Mouse (Mus musculus) yolk sac, embryonic 10.5 days (tissue): ENCODE measurements around the gene Gm2431.
"Not testable (repeated sequence)": the region's sequence is repeated elsewhere in the genome, so short reads cannot be mapped to it uniquely, and the experiment has no call there.

Source experiments
- DNase-seq: peaks from one replicate; pipeline ENCODE4 v3.0.0-alpha.2; 2017; ENCODE audit warnings: low spot score

The Gm2431 gene

DNA sequence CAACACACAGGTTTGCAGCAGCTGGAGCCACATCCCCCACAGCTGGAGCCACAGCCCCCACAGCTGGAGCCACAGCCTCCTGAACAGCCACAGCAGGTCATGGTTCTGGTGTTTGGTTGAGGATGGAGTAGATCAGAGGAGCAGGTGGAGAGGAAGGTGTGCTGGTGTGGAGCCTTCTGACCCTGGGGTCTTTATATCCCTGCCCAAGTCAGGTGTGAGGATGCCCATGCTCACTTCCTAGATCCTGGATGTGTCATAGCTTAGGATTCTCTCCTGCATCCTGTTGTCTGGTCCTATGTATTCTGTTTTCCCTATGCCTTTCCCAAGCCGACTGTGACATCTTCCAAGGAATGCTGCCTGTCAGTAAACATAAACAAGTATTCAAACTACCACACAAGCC lies at the start of gene Gm2431:
Gene Gm2431 (minus strand): TSS at position 101 of the 400 bp plus-strand sequence.
- not testable (repeated sequence) for DNase-seq

DNA sequence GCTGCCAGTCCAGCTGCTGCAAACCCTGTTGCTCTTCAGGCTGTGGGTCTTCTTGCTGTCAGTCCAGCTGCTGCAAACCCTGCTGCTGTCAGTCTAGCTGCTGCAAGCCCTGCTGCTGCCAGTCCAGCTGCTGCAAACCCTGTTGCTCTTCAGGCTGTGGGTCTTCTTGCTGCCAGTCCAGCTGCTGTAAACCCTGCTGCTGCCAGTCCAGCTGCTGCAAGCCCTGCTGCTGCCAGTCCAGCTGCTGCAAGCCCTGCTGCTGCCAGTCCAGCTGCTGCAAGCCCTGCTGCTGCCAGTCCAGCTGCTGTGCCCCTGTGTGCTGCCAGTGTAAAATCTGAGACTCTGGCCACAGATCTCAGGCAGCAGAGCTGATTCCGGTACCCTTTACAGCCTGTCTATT lies 45.8 kb upstream of the Gm2431 start:
- not testable (repeated sequence) for DNase-seq

DNA sequence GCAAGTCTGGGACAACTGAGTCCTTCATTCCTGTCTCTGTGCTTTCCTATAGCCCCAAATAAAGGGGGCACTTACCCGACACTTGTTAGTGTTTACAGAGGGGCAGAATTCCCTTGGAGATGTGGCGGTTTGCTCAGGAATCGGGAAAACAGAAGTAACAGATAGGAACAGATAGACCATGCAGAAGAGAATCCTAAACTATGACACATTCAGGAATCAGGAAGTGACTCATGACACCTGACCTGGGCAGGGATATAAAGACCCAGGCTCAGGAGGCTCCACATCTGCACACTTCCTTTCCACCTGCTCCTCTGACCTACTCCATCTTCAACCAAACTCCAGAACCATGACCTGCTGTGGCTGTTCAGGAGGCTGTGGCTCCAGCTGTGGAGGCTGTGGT lies 45.1 kb upstream of the Gm2431 start, which contains the start of gene Krtap5-4:
Gene Krtap5-4 (plus strand): TSS at position 301 of the 400 bp plus-strand sequence.
- no peak for DNase-seq

DNA sequence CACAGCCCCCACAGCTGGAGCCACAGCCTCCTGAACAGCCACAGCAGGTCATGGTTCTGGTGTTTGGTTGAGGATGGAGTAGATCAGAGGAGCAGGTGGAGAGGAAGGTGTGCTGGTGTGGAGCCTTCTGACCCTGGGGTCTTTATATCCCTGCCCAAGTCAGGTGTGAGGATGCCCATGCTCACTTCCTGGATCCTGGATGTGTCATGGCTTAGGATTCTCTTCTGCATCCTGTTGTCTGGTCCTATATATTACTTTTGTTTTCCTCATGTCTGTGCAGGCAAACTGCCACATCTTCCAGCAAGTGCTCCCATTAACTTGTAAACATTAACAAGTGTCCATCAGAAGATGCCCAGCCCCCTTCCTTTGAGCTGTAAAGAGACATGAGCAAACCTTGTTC lies 38.9 kb upstream of the Gm2431 start, which contains the start of gene Krtap5-1:
Gene Krtap5-1 (minus strand): TSS at position 101 of the 400 bp plus-strand sequence.
- not testable (repeated sequence) for DNase-seq

DNA sequence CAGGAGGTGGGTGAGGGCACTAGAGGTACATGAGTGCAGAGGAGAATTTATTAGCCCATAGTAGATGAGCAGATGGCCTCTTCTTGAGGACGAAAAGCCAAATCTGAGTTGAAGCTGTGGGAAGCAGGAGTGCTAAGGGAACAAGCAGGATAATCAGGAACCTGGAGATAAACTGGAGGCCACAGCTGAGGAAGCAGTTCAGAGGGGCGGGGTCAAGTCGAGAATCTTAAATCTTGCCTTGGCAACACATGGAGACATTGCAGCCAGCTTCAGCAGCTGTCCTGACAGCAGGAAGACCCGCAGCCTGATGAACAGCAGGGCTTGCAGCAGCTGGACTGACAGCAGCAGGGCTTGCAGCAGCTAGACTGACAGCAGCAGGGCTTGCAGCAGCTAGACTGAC lies 38.0 kb upstream of the Gm2431 start:
- DNase-seq = not testable (repeated sequence)

DNA sequence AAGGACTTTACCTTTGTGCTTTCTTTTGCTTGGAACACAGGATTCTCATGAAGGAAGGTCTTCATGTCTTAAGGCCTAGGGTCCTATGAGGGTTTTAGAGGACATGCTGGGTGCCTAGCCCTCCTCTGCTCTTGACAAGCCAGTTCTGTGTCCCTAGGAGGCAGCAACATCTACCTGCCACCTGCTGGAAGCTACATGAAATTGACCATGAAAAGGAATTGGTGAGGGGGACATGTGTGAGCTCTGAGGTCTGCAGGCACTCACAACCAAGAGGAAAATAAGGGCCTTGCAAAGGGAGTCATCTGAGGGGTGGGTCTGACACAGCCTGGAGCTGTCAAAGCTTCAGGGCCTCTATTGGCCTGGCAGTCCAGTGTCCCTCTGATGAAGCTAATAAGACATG lies 37.3 kb upstream of the Gm2431 start:
- DNase-seq = no peak

DNA sequence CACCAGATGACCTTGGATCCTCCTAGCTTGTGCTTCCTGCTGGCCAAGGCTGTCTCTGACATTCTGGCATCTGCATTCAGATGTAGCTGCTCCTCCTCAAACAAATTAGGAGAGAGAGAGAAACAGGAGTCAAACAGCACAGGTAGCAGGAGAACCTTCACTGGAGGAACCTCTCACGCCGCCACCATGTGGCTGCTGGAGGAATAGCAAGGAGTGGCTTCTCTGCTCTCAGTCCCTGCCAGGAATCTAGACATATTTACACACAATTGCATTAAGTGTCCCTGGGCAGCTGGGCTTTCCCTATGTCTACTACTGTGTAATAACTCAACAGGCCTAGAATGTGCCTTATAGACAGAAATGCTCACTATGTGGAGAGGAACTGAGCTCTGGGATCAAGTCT lies 35.7 kb upstream of the Gm2431 start:
- DNase-seq = not testable (repeated sequence)

DNA sequence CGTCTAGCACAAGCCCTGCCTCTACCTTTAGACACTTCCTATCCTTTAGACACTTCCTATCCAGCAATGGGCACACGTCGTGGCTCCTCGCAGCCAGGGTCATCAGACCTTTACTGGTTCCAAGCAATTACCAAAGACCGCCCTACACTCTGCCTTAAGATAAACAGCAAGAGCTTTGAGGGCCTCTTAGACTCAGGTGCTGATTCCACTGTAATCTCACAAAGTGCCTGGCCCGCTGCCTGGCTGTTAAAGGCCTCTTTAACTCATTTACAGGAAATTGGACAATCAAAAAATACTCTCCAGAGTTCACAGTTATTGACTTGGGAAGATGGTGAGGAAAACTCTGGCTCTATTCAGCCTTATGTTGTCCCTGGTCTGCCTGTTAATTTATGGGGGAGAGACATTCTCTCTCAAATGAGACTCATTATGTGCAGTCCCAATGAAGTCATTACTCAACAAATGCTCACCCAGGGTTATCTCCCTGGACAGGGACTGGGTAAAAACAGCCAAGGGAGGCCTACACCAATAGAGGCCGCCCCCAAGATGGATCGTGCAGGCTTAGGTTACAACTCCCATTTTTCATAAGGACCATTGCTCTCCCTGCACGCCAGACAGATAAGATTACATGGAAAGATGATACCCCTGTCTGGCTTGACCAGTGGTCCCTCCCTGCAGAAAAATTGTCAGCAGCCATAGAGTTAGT lies 27.9 kb upstream of the Gm2431 start:
- DNase-seq = not testable (repeated sequence)

DNA sequence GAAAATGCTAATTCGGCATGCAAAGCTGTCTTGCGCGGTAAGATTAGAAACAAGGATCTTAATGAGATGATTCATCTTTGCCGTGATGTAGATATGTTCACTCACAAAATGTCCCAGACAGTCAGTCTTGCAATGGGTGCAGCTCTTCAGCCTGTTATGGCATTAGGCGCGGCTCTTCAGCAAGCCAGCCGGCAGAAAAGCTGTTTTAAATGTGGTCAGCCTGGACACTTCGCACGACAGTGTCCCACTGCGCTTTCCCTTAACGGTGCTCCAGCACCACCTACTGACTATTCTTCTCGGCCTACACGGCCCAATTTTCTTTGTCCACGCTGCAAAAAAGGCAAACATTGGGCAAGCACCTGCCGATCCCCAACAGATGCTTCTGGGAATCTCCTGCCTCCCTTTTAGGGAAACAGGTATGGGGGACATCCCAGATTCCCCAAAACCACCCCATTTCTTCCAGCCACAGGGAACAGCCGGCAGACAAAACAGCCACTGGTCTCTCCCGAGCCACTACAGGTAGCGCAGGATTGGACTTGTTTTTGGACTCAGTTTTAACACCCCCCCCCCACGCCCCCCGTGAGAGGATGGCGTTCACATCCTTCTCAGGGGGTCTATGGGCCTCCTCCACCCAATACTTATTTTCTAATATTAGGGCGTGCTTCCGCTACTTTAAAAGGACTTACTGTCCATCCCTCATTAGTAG lies 27.1 kb upstream of the Gm2431 start:
- DNase-seq = no peak

DNA sequence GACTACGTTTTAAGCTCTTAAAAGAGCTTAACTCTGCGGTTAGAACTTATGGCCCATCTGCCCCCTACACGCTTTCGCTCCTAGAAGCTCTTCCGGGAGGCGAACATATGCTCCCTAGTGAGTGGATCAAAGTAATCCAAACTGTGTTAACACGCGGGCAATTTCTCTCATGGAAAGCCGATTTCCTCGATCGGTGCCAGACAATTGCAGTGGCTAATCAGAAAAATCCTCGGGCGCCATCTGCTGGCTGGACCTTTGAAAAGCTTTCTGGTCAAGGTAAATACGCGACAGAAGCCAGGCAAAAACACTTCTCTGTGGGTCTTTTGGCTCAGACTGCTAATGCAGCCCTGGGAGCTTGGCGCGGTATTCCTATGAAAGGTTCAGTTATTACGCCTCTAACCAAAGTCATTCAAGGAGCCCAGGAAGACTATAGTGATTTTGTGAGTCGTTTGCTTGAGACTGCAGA lies 26.5 kb upstream of the Gm2431 start:
- peak; percentile 85 for DNase-seq

DNA sequence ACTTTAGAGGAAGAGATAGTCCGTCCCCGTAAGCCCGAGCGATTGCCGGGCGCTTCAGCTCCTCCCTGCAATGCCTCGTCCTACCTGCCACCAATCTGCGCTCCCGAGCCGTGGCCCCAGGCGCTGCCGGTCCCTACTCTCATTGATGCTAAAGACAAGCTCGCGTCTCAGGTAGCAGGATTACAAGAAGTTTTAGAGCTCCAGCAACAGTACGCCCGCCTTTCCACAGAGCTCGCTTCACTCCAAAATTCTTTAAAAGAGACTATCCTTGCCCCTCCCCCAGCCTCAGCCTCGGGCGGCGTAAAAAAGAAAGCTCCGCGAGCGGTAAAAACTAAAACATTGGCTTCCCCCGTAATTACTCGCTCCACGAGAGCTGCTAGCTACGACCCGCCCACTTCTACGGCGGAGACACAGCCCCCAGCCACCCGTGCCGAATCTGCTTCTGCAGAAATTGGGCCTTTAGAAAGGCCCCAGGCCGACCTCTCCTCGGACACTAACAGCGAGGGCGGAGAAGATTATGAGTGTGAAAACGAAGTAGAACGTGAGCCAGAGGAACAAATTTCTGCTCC lies 26.0 kb upstream of the Gm2431 start:
- peak; percentile 73 for DNase-seq

DNA sequence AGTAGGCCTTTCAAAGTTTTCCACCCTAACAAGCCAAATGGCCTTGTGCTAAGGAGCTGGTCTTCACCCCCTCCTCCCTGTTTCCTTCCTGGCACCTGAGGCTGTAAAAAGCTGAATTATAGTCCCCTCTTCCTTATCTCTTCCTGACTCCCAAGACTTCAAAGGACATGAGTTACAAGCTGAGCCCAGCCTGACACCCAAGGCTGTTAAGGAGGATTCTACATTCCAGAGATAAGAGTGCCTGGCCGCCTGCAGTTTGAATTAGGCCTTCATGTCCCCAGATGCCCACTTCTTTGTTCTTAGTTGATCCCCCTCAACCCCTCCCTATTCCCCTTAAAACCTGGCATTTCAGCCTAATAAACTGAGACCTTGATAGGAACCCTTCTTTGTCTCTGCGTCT lies 24.7 kb upstream of the Gm2431 start:
- not testable (repeated sequence) for DNase-seq

DNA sequence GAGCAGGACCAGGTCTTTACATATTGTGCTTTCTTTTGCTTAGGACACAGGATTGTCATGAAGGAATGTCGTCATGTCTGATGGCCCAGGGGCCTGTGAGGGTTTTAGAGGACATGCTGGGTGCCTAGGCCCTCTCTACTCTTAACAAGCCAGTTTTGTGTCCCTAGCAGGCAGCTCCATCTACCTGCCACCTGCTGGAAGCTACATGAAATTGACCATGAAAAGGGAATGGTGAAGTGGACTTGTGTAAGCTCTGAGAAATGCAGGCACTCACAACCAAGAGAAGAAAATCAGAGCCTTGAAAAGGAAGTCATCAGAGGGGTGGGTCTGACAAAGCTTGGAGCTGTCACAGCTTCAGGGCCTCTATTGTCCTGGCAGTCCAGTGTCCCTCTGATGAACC lies 21.1 kb upstream of the Gm2431 start:
- DNase-seq = not testable (repeated sequence)

DNA sequence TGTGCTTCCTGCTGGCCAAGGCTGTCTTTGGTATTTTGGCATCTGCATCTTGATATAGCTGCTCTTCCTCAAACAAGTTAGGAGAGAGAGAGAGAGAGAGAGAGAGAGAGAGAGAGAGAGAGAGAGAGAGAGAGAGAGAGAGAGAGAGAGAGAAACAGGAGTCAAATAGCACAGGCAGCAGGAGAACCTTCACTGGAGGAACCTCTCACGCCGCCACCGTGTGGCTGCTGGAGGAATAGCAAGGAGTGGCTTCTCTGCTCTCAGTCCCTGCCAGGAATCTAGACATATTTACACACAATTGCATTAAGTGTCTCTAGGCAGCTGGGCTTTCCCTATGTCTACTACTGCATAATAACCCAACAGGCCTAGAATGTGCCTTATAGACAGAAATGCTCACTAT lies 20.0 kb upstream of the Gm2431 start:
- not testable (repeated sequence) for DNase-seq

DNA sequence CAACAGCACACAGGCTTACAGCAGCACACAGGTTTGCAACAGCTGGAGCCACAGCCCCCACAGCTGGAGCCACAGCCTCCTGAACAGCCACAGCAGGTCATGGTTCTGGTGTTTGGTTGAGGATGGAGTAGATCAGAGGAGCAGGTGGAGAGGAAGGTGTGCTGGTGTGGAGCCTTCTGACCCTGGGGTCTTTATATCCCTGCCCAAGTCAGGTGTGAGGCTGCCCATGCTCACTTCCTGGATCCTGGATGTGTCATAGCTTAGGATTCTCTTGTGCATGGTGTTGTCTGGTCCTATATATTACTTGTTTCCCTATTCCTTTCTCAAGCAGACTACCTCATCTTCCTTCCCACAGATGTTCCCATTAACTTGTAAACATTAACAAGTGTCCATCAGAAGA lies 16.1 kb upstream of the Gm2431 start, which contains the start of gene Gm4559:
Gene Gm4559 (minus strand): TSS at position 101 of the 400 bp plus-strand sequence.
- DNase-seq = not testable (repeated sequence)

DNA sequence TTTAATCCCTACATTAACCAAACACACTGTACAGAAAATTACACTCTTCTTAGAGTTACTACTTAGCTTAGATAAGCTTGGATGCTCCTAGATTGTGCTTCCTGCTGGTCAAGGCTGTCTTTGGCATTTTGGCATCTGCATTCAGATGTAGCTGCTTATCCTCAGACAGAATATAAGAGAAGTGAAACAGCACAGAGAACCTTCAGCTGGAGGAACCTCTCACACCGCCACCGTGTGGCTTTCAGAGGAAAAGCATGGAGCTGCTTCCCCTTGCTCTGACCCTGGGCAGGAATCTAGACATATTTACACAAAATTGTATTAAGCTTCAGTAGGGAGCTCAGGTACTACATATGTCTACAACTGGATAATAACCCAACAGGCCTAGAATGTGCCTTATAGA lies 2.6 kb downstream of the Gm2431 start:
- DNase-seq = no peak

DNA sequence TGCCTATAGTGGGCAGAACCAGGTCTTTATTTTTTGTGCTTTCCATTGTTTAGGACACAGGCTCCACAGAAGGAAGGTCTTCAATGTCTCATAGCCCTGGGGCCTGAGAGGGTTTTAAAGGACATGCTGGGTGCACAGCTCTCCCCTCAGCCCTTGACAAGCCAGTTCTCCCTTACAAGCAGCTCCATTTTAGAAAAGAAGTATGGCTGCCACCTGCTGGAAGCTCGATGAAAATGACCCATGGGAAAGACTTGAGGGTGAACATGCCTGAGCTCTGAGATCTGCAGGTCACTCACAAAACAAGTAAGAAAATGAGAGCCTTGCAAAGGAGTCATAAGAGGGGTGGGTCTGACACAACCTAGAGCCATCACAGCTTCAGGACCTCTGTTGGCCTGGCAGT lies 8.3 kb downstream of the Gm2431 start:
- peak; percentile 14 for DNase-seq

DNA sequence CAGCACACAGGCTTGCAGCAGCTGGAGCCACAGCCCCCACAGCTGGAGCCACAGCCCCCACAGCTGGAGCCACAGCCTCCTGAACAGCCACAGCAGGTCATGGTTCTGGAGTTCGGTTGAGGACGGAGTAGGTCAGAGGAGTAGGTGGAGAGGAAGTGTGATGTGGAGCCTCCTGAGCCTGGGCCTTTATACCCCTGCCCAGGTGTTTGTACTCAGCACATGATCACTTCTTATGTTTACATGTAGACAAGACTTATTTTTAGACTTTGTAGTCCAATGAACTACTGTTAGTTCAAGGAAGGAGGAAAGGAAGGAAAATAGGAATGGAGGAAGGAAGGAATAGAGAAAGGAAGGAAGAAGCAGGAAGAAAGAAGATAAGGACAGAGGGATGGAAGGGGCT lies 17.2 kb downstream of the Gm2431 start, which contains the start of gene Gm40460:
Gene Gm40460 (minus strand): TSS at position 101 of the 400 bp plus-strand sequence.
- no peak for DNase-seq

DNA sequence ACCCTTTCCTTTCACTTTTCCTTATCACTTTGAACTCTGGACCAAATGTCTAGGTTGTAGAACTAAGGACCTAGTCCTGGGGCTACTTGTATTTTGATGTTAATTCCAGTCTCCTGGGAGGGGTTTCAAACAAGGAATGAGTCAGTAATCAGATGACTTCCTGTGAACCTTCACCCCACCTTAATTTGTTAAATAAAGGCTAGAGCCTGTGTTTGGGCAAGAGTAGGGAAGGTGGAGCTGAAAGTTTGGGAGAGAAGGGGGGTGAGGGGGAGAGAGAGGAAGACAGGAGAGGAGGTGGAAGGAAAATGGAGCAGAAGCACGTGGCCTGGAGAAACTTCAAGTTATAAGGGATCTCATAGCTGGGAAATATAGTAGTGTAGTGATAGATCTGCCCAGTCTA lies 26.6 kb downstream of the Gm2431 start:
- no peak for DNase-seq

DNA sequence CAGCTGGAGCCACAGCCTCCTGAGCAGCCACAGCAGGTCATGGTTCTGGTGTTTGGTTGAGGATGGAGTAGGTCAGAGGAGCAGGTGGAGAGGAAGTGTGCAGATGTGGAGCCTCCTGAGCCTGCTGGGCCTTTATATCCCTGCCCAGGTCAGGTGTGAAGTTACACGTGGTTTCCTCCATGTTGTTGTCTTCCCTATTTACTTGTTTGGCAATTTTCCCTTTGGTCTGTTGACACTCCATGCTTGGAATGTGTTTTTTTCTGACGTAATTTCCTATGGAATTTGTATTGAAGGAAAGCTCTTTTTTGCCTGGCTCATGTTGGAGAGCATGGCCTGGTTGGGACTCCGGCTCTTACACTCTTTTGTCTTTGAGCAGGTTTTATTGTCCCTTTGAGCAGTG lies 28.3 kb downstream of the Gm2431 start, which contains the start of gene Krtap5-5:
Gene Krtap5-5 (minus strand): TSS at position 101 of the 400 bp plus-strand sequence.
- not testable (repeated sequence) for DNase-seq

DNA sequence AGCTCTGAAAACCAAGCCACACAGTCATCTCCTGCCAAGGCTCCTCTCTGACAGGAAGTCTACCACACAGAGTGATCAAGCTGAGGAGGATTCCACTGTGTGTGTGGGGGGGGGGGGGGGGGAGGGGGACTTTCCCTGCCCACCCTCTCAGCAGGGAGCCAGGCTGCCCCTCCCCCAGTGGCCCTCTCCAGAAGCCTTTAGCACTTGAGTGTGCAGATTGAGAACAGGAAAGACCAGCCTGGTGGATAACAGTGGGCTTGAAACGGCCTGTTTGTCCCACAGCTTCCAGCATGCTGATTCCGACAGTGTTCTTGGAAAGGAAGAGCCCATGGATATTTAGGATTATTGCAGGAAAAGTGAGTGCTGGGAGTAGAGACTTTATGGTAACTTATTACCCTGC lies 33.6 kb downstream of the Gm2431 start:
- DNase-seq = peak; percentile 2

DNA sequence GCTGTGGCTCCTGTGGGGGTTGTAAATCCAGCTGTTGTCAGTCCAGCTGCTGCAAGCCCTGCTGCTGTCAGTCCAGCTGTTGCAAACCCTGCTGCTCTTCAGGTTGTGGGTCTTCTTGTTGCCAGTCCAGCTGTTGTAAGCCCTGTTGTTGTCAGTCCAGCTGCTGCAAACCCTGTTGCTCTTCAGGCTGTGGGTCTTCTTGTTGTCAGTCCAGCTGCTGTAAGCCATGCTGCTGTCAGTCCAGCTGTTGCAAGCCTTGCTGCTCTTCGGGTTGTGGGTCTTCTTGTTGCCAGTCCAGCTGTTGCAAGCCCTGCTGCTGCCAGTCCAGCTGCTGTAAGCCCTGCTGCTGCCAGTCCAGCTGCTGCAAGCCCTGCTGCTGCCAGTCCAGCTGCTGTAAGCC lies 46.0 kb downstream of the Gm2431 start:
- not testable (repeated sequence) for DNase-seq

DNA sequence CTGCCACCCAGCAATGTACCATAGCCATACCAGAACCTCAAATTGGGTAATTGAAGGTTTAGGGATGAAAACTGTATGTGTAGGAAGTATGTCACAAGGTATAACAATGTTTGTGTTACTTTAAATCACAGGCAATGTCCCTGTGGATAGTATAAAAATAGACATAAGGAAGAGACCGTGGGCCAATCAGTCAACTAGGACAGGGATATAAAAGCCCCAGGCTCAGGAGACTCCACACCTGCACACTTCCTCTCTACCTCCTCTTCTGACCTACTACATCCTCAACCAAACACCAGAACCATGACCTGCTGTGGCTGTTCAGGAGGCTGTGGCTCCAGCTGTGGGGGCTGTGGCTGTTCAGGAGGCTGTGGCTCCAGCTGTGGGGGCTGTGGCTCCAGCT lies 46.6 kb downstream of the Gm2431 start, which contains the start of gene Gm7579:
Gene Gm7579 (plus strand): TSS at position 301 of the 400 bp plus-strand sequence.
- DNase-seq = no peak
